Mouse (Mus musculus) frontal cortex, postnatal 14 days (tissue): ENCODE results near the gene Tiam2.

Experiments used
- DNase-seq, 2 experiments: peaks; one replicate each; pipeline ENCODE4 v3.0.0; 2022; ENCODE audit warnings: low spot score in 2 of 2

Tiam2 gene

GRCm38 (mm10) chr17:3560534-3560933 lies 234.2 kb downstream of the Tiam2 start:
- DNase-seq = no peak

- DNase-seq = no peak
Measured at GRCm38 (mm10) chr17:3562405-3562804, 236.0 kb downstream of the Tiam2 start.

- peak; percentile 53 to 74 for DNase-seq
Measured at GRCm38 (mm10) chr17:3570876-3571275, 244.5 kb downstream of the Tiam2 start.
